Mouse (Mus musculus): Measurements from ENCODE around the gene Mgme1. TPM values are rescaled to one million over a fixed set of nuclear protein-coding genes. Genes with fewer than 3 reads are reported as not detected.

The Mgme1 gene
- total RNA-seq (2021): 1 to 10 TPM; 6.3 to 6.6 TPM
- long read RNA-seq, experiment 1, transcript Mgme1-203 (5 exons, 2,308 nt): major isoform, 5 of 17 reads
- long read RNA-seq, experiment 1, partial matches to known transcripts: 0 of 17 reads
- long read RNA-seq, experiment 1, other reads (novel, unspliced or antisense): 9 of 17 reads
- long read RNA-seq, experiment 2, transcript Mgme1-203 (5 exons, 2,308 nt): major isoform, 6 of 23 reads
- long read RNA-seq, experiment 2, partial matches to known transcripts: 0 of 23 reads
- long read RNA-seq, experiment 2, other reads (novel, unspliced or antisense): 12 of 23 reads

DNA sequence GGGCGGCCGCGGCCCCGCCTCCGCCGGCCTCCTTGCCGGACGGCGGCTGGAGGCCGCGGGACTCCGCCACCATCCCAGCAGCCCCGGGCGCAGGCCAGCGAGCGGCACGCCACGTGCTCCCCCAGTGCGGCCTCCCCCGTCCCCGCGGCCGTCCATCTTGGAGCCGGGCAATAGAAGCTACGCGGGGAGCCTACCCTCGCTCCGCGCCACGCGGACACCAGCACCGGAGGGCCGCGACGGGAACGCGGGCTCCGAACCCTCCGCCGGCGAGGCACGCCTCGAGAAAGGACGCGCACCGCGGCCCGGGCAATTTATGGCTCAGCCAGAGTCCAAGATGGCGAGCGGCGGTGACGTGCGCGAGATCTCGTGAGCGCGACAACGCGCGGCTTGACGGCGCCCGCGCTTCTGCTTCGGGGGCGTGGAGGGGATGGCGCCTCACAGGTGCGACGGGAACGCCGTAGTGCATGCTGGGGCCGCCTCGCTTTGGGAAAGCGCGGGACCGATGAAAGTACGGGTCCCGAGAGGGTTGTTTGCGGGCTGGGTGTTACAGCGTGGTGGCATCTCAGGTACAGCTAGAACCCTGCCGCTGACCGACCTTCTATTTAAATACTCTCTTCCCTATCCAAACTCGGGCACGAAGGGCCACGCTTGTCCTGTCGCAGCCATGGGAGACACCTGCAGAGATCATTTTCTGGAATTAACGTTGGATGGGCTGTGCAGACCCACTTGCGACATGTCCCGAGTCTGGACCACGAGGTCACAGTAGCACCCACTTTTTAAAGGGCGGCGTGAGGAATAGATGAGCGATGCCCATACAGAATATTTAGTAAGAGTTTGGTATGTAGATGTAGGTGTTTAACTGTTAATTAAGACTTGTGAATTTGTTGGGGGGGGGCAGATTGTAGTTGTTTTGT, at the start of gene Mgme1, which contains the start of gene Snx5:
Mgme1 (plus strand) TSS at position 157 of the 914 bp plus-strand sequence.
Snx5 (minus strand) TSS at position 400 of the 914 bp plus-strand sequence.
- peak; percentile 83 to 93 for DNase-seq (ENCODE audit: low spot score in 2 of 2)

DNA sequence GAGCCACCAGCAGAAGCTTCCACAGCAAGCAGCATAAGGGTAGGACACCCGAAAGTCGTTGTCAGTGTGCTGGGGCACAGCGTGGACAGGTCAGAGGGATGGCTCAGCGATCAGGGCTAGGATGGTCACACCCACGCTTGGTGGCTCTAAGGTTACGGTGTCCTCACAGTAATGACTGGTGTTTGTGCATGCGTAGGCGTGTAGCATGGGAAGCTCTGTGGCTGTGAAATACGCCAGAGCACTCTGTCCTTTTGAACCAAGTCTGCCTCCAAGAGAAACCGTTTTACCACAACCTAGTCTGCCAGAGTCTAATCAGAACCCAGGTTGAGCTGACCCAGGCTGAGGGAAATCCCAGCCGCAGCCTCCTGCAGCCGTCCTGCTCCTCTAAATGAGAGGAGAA, 46.1 kb upstream of the Mgme1 start:
- no peak for DNase-seq (ENCODE audit: low spot score in 2 of 2)

DNA sequence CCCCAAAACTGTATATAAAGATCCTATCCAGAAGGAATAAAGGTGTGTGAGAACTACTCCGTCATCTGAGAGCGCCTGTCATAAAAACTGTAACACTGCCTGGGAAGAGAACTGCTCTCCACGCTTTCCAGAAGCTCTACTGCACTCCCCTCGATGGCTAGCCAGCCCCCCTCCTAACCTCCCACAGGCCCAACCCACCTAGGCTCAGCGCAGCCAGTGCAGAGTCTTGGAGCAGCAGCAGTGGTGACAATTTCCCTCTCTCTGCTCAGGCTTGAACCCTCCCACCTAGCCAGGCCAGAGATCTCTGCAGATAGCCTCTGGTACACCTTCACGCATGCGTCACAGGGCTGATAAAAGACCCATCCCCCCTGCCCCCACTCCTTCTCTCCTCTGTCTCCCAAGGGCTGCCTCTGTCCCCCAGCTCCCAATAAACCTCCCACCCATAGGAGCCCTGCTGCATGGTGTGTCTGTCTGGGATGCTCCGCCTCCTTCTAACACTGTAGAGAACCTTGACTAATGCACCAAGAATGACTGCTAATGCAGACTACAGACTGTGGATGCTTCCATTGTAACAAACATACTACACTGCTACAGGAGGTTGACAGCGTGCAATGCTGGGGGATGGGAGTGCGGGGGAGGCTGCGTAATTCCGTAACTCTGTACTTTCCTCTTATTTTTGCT, 43.4 kb upstream of the Mgme1 start:
- DNase-seq (ENCODE audit: low spot score in 2 of 2): no peak

DNA sequence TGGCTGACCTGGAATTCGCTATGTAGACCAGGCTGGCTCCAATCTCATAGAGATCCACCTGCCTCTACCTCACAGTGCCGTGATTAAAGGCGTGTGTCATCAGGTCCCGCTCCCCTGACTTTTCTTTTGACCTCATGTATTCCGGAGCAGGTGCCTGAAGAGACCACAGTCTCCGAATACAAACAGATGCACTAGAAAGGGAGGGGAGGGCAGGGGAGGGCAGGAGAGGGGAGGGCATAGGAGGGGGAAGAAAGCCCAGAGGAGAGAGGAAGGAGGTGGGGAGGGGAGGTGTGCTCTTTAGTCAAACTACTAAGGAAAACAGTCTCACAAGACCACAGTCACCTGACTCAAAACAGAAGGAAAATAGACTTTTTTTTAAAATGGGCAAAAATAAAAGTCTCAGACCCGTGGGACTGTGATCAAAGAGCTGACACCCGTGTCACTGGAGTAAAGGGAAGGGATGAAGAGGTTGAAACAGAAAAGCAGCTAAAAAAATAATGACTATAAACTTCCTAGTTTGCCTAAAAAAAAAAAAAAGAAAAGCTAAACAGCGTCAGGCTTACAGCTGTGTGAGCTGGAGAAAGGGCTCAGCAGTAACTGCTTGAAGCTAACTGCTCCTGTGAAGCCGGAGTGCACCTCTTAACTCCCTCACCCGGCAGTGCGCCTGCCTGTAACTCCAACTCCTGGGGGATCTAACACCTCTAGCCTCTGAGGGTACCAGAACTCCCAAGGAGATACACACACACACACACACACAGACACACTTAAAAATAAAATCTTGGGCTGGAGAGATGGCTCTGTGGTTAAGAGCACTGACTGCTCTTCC, 41.7 kb upstream of the Mgme1 start:
- no peak for DNase-seq (ENCODE audit: low spot score in 2 of 2)

DNA sequence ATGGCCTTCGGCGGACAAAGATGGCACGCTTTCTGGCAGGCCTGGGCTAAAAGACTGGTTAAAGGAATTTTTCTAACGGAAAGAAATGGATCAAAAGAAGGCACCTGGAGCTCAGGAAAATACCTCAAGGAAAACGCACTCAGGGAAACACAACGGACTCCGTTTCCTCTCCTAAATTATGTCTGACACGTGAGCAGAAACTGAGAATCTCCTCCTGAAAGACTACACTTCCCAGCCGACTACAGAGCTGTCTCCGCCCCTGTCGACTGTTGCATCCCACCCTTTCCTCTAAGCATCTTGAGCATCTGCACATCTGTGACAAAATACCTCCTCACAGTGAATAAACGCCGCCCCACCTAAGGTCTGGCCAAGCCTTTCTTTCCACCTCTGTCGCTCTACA, 40.8 kb upstream of the Mgme1 start:
- no peak for DNase-seq (ENCODE audit: low spot score in 2 of 2)

DNA sequence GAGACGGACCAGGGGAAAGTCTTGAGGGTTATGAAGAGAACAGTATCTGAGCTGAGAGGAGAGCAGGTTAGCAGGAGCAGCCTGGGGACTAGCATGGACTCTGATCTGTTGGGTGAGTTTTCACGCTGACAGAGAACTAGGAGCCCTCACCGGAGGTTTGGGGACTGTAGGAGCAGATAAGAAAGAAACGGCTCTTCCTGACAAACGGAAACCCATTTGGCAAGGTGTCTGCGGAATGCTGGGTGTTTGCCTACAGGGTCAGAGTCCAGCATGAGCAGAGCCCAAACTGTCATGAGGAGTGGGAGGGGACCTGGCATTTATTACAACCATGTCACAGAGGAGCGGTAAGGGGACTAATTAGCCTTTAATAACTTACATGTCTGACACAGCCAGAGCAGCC, 40.0 kb upstream of the Mgme1 start:
- DNase-seq (ENCODE audit: low spot score in 2 of 2): no peak

DNA sequence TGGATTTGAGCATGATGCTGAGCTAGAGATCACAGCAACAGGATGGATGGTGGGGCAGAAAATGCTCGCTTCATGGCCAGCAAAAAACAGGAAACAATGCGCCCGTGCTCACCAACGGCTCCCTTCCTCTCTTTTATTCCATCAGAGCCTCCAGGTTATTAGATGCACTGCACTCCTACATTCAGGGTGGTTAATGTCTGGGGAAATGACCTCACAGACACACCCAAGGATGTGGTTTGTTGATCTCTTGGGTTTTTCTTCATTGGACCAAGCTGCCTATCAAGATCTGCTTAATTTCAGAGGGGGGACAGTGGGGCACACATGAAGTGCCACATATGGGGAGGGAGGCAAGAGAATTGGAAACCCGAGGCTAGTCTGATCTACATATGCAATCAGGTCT, 39.3 kb upstream of the Mgme1 start:
- no peak for DNase-seq (ENCODE audit: low spot score in 2 of 2)

DNA sequence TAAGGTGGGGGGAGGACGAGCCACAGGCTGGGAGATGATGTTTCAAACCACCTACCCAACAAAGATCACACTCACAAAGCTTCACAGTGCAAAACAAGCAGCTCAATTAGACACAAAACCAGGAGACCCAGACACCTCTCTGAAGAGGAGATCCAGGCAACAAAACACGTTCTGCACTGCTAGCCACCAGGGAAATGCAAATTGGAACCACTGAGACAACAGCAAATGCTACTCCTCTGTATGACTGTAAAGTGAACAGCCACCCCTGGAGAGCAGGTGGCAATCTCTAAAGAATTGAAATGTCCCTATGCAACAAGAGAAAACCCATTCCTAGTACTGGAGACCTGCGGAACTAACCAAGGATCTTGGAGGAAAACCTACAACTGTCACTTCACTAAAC, 36.9 kb upstream of the Mgme1 start:
- DNase-seq (ENCODE audit: low spot score in 2 of 2): no peak

DNA sequence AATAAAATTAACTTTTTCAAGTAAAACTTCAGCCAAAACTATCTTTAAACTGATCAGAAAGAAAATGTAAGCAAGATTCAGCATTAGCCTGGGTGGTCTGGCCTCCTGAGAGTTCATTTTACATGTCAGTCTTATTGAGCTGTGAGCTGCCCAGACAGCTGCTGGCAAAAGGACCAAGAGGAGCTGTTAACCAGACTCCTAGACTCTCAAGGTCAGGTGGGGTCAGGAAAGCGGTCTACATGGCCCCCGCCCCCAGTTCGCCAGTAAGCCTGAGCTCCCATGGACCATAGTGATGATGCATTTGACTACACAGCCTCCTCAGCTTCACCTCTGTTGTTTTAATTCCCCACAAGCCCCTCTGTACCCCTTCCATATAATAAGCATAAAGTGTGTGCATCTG, 34.7 kb upstream of the Mgme1 start:
- no peak for DNase-seq (ENCODE audit: low spot score in 2 of 2)

DNA sequence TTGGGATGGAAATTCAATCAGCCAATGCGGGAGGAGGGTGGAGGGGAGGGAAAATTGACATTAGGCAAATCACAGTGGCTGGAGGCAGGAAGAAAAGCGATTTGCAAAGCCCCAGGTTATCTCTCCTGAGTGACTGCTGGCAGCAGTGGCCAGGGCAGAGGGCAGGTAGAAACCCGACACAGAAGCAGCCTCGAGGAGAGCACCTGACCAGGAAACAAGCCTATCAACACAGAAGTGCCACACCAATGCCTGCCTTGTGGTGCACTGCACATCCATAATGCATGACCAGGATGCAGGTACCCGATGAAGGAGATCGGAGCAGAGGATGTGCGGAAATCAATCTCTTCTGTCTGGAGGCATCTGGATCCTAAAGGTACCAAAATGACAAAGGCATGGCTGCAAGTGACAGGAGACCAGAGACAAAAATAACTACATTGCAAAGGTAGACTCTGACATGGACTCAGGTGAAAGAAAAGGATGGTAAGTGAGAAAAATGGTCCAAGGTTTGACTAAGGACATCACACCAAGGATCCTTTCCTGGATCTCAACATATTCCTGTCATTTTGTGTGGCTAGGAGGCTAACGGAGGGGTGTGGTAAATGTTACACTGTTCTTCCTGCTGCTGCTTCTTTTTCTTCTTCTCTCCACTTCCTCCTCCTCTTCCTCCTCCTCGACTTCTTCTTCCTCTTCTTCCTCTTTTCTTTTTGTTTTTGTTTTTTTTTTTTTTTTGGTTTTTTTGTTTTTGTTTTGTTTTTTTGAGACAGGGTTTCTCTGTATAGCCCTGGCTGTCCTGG, 33.5 kb upstream of the Mgme1 start:
- no peak for DNase-seq (ENCODE audit: low spot score in 2 of 2)

DNA sequence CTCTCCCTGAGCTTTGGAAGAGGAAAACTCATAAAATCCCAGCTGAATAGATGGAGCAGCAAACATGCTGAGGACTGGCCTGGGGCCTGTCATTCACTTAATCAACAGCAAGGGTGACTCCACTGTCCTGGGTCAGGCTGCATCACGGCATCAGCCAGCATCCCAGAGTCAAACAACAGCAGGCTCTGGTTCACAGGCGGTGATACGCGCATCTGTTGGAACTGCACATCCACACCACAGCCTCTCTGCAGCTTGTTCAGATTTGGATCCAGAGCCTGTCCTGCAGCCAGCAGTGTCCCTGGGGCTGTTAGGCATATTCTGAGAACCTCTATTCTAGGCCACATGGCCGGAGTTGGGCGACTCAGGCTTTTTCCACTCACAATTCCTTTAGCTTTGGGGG, 32.1 kb upstream of the Mgme1 start:
- DNase-seq (ENCODE audit: low spot score in 2 of 2): peak; percentile 39 to 81

DNA sequence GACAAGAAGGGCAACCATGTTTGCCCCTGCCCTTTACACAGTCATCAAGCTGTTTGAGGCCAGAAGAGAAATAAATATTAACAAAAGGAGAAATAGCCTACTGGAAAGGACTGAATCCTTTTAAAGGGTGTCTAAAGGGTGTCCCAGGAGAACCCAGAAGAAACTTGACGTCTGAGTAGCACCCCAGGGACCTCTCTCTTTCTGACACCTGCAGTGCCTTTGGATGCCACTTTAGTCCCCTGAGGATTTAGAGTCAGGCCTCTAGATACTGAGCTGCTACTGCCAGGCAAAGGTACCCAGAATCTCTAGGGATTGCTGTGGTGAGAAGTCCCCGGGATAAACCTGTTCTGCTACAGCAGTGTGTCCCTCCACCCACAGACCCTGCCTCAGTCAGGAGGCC, 31.1 kb upstream of the Mgme1 start:
- no peak for DNase-seq (ENCODE audit: low spot score in 2 of 2)

DNA sequence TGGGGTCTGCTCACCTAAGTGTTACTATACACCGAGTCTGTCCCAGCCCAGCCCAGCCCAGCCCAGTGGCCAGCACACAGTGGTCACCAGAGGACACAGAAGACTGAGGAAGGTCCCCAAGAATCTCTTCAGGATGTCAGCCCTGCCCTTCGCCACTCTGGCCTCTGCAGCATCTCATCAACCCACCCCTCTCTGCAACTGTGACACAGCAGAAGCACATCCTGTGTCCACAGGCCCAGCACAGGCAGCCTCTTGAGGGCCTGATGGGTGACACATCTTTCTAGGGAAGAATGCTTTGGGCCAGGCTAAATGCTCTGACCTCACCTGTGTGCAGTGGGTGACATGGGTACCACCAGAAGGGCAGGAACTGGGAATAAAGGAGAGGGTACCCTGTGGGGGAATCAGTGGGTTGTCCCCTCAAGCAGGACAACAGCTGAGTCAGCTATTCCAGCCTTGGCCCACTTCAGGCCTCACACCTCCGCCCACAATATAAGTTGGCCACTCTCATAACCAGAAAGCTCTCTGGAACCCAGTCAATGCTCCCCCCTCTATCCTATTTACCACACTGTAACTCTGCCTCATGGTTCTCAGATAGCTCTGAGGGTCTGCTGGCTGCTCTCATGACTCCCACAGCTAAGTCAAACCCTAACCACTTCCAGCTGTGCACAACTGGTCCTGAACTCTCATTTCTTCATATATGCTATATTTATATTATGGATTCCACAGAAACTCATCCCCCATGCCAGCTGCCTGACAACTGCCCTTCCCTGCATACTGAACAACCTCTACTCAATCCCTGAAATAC, 30.2 kb upstream of the Mgme1 start:
- DNase-seq (ENCODE audit: low spot score in 2 of 2): no peak

DNA sequence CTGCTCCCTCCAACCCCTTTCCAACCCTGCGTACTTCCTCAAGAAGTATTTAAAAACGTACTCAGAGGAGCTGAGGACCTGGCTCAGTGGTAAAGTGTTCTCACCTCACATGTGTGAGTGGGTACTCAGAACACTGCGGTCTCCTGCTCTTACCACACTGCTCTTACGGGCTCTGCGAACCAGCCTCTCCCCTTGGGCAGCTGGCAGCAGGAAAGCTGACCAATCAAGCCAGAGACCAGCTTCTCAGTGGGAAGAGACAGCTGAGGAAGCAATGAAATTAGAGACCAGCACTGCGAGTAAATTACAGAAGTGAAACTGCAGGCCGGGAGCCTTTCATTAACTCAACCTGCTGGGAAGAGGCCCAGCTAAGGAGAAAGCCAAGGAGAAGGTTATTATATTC, 25.0 kb upstream of the Mgme1 start:
- no peak for DNase-seq (ENCODE audit: low spot score in 2 of 2)

DNA sequence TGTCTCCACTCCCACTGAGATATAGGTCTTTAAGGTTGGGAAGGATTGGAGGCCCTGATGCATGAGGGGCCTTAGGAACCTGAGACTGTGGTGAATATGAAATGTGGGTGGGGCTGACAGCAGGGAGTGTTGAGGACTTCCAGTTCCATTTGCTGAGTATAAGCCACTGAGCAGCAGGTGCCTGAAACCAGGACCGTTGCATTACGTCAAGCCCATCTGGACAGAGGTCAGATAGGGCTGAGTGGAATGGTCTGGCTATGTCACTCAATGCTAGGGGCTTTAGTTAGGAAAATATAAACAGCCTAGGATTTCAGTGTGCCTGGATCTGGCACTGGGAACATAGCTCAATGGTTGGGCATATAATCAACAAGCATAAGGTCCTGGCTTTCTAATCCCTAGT, 24.2 kb upstream of the Mgme1 start:
- no peak for DNase-seq (ENCODE audit: low spot score in 2 of 2)

DNA sequence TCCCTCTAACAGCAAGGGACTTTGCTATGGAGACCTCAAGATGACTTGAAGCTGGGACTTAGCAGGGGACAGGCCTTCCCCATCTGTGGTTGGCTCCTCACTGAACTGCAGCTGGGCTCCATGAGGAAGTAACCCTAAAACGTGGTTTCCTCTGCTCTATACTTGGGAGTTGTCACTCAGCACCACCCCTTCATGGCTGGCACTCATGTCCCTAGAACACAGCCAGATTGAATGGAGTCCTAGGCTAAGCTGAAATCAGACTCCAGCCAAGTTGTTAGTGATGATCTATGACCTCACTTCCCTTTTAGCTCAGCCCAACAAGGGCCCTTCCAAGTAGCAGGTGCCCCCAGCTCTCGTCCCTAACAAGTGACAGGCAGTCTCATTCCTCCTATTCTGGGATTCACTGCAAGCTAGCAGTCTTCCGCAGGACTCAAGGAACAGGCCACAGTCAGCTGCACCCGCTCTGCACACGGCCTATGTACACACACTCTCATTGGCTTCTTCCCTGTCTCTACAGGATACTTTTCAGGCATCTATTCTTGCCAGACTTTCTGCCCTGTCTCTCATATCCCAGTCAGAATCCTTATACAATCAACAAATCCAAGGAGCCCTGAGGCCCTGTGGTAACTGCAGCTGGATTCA, 23.0 kb upstream of the Mgme1 start:
- peak in 1 of 2 experiments; percentile 23 for DNase-seq (ENCODE audit: low spot score in 2 of 2)

DNA sequence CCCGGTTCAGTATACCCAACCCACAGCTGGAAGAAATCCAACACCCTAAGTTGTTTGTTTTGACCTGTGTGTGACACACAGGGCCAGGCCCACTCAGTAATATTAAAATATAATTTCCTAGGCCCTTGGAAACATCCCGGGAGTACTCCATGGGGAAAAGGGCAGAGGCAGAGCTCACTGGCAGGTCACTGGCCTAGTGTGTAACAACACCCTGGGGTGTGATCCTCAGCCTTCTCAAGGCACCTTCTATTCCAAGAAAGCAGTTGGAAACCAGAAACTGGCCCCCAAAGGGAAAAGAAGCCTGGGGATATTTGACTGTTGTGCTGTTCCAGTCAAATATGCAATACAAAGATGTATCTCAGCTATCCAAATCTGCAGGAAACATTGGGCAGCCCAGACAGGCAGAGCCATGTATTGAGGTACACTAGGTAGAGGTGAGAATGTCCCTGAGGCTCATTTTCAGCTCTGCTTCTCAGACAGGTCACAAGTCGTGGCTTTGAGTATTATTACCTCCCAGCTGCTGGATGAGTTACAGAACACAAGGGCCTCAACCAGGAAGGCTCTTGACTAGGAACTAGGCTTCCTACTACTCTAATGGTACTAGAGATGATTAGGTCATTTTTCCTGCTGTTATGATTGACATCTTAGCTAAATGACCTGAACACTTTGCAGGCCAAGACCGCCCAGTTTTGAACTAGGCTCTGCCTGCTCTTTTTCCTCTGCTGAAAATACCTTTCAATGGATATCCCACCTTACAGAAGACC, 21.7 kb upstream of the Mgme1 start:
- DNase-seq (ENCODE audit: low spot score in 2 of 2): no peak

DNA sequence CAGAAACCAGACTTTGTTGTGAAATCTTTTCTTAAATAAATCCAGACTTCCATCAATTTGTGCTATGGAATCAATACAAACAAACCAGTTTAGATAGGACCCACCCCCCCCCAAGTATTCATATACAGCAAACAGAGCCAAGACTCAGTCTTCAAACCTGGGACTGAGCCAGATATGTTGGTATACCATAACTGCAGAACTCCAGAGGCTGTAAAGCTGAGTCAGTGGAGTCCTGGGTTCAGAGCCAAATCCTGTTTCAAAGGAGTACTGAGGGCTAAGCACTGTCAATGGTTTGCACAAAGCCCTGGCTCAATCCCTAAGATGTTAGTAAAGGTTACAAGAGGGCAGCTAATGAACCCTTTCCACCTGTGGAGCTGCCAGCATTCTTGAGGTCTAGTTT, 20.4 kb upstream of the Mgme1 start:
- DNase-seq (ENCODE audit: low spot score in 2 of 2): no peak
